Mouse (Mus musculus) liver, postnatal 0 days (tissue): ENCODE measurements around the gene Zfp933.

ENCODE experiments used
- CTCF ChIP-seq: sonication (generic); IDR thresholded peaks from 2 replicates; pipeline ENCODE4 v1.5.1; 2016; ENCODE audit warnings: antibody characterized with exemption, low read depth
- EP300 ChIP-seq: IDR thresholded peaks from 2 replicates; pipeline ENCODE4 v1.6.1; 2016; ENCODE audit warnings: antibody characterized with exemption, low read depth, mild to moderate bottlenecking

GRCm38 (mm10) chr4:147879456-147879855, 31.3 kb upstream of the Zfp933 start:
- TF ChIP-seq CTCF = no peak
- TF ChIP-seq EP300 = no peak
